Mouse (Mus musculus): ENCODE results near the gene Rasgef1b. TPM values are rescaled to one million over a fixed set of nuclear protein-coding genes. Genes with fewer than 3 reads are reported as not detected.

Gene Rasgef1b
- polyA plus RNA-seq, 1 experiment from 2014 or later, result 31.1 TPM

- no peak overlapping the region for H3K9ac ChIP-seq (ENCODE audit: low read length)
- H3K9me3 ChIP-seq (replicated peaks; ENCODE audit: control insufficient read depth, low read length), result no peaks in the 10 kb centered on the region
- no peak overlapping the region for H3K4me2 ChIP-seq (ENCODE audit: low read depth, low read length)
- WGBS, result 42% methylated on average over 4 of the region's 4 CpGs
- H3K4me1 ChIP-seq (ENCODE audit: control insufficient read depth, insufficient read depth, low read length), result peaks cover 31% of the 10 kb centered on the region
- H3K27ac ChIP-seq (ENCODE audit: low read length), result peak overlapping the region; percentile 6; the same call in 1 of the 2 replicates
- no peak overlapping the region for H3K4me3 ChIP-seq (ENCODE audit: low read length)
- H3K36me3 ChIP-seq (ENCODE audit: control insufficient read depth, insufficient read depth), result no peaks in the 10 kb centered on the region
- no peaks in the 10 kb centered on the region for H3K27me3 ChIP-seq (ENCODE audit: control insufficient read depth, insufficient read depth, low read length)
- no peak for ATAC-seq (replicated peaks; ENCODE audit: extremely low read depth, insufficient read depth, low FRiP score)
Measured at GRCm38 (mm10) chr5:99521411-99521810, 207.5 kb downstream of the Rasgef1b start.

GRCm38 (mm10) chr5:99519556-99519955, 209.3 kb downstream of the Rasgef1b start:
- Histone ChIP-seq H3K9me3 (replicated peaks; ENCODE audit: control insufficient read depth, low read length) (no peaks in the 10 kb centered on the region), H3K27me3 (ENCODE audit: control insufficient read depth, insufficient read depth, low read length) (no peaks in the 10 kb centered on the region), H3K4me3 (ENCODE audit: low read length) (no peak overlapping the region), H3K36me3 (ENCODE audit: control insufficient read depth, insufficient read depth) (no peaks in the 10 kb centered on the region), H3K27ac (ENCODE audit: low read length) (no peak overlapping the region), H3K4me1 (ENCODE audit: control insufficient read depth, insufficient read depth, low read length) (peaks cover 31% of the 10 kb centered on the region), H3K9ac (ENCODE audit: low read length) (no peak overlapping the region), H3K4me2 (ENCODE audit: low read depth, low read length) (no peak overlapping the region)
- no peak for ATAC-seq (replicated peaks; ENCODE audit: extremely low read depth, insufficient read depth, low FRiP score)
- 79% methylated on average over 2 of the region's 2 CpGs for WGBS

- H3K36me3 ChIP-seq (ENCODE audit: control insufficient read depth, insufficient read depth), result no peaks in the 10 kb centered on the region
- no peaks in the 10 kb centered on the region for H3K9me3 ChIP-seq (replicated peaks; ENCODE audit: control insufficient read depth, low read length)
- H3K9ac ChIP-seq (ENCODE audit: low read length), result no peak overlapping the region
- no peaks in the 10 kb centered on the region for H3K27me3 ChIP-seq (ENCODE audit: control insufficient read depth, insufficient read depth, low read length)
- H3K4me1 ChIP-seq (ENCODE audit: control insufficient read depth, insufficient read depth, low read length), result peaks cover 31% of the 10 kb centered on the region
- H3K27ac ChIP-seq (ENCODE audit: low read length), result no peak overlapping the region
- no peak for ATAC-seq (replicated peaks; ENCODE audit: extremely low read depth, insufficient read depth, low FRiP score)
- no peak overlapping the region for H3K4me2 ChIP-seq (ENCODE audit: low read depth, low read length)
- 24% methylated on average over 4 of the region's 4 CpGs for WGBS
- no peak overlapping the region for H3K4me3 ChIP-seq (ENCODE audit: low read length)
Measured at GRCm38 (mm10) chr5:99519023-99519422, 209.8 kb downstream of the Rasgef1b start.

- ATAC-seq (replicated peaks; ENCODE audit: extremely low read depth, insufficient read depth, low FRiP score), result no peak
- Histone ChIP-seq H3K4me2 (ENCODE audit: low read depth, low read length) (no peak overlapping the region), H3K4me3 (ENCODE audit: low read length) (no peak overlapping the region), H3K27me3 (ENCODE audit: control insufficient read depth, insufficient read depth, low read length) (no peaks in the 10 kb centered on the region), H3K36me3 (ENCODE audit: control insufficient read depth, insufficient read depth) (no peaks in the 10 kb centered on the region), H3K9me3 (replicated peaks; ENCODE audit: control insufficient read depth, low read length) (no peaks in the 10 kb centered on the region), H3K9ac (ENCODE audit: low read length) (no peak overlapping the region), H3K4me1 (ENCODE audit: control insufficient read depth, insufficient read depth, low read length) (peaks cover 13% of the 10 kb centered on the region), H3K27ac (ENCODE audit: low read length) (no peak overlapping the region)
- WGBS, result 59% methylated on average over 5 of the region's 5 CpGs
Measured at GRCm38 (mm10) chr5:99516207-99516606, 212.7 kb downstream of the Rasgef1b start.

GRCm38 (mm10) chr5:99515764-99516163, 213.1 kb downstream of the Rasgef1b start:
- ATAC-seq (replicated peaks; ENCODE audit: extremely low read depth, insufficient read depth, low FRiP score), result no peak
- no peaks in the 10 kb centered on the region for H3K36me3 ChIP-seq (ENCODE audit: control insufficient read depth, insufficient read depth)
- no peak overlapping the region for H3K9ac ChIP-seq (ENCODE audit: low read length)
- 43% methylated on average over 4 of the region's 4 CpGs for WGBS
- H3K4me3 ChIP-seq (ENCODE audit: low read length), result no peak overlapping the region
- H3K9me3 ChIP-seq (replicated peaks; ENCODE audit: control insufficient read depth, low read length), result no peaks in the 10 kb centered on the region
- no peak overlapping the region for H3K4me2 ChIP-seq (ENCODE audit: low read depth, low read length)
- H3K4me1 ChIP-seq (ENCODE audit: control insufficient read depth, insufficient read depth, low read length), result peaks cover 11% of the 10 kb centered on the region
- H3K27me3 ChIP-seq (ENCODE audit: control insufficient read depth, insufficient read depth, low read length), result no peaks in the 10 kb centered on the region
- H3K27ac ChIP-seq (ENCODE audit: low read length), result no peak overlapping the region

- 90% methylated on average over 9 of the region's 9 CpGs for WGBS
- no peak for ATAC-seq (replicated peaks; ENCODE audit: extremely low read depth, insufficient read depth, low FRiP score)
- Histone ChIP-seq H3K27me3 (ENCODE audit: control insufficient read depth, insufficient read depth, low read length) (no peaks in the 10 kb centered on the region), H3K36me3 (ENCODE audit: control insufficient read depth, insufficient read depth) (no peaks in the 10 kb centered on the region), H3K4me3 (ENCODE audit: low read length) (no peak overlapping the region), H3K27ac (ENCODE audit: low read length) (no peak overlapping the region), H3K9me3 (replicated peaks; ENCODE audit: control insufficient read depth, low read length) (no peaks in the 10 kb centered on the region), H3K9ac (ENCODE audit: low read length) (no peak overlapping the region), H3K4me1 (ENCODE audit: control insufficient read depth, insufficient read depth, low read length) (no peaks in the 10 kb centered on the region), H3K4me2 (ENCODE audit: low read depth, low read length) (no peak overlapping the region)
Measured at GRCm38 (mm10) chr5:99513209-99513880, 215.5 kb downstream of the Rasgef1b start.

- Histone ChIP-seq H3K27me3 (ENCODE audit: control insufficient read depth, insufficient read depth, low read length) (no peaks in the 10 kb centered on the region), H3K36me3 (ENCODE audit: control insufficient read depth, insufficient read depth) (no peaks in the 10 kb centered on the region), H3K4me3 (ENCODE audit: low read length) (no peak overlapping the region), H3K9ac (ENCODE audit: low read length) (no peak overlapping the region), H3K4me1 (ENCODE audit: control insufficient read depth, insufficient read depth, low read length) (no peaks in the 10 kb centered on the region), H3K27ac (ENCODE audit: low read length) (no peak overlapping the region), H3K9me3 (replicated peaks; ENCODE audit: control insufficient read depth, low read length) (no peaks in the 10 kb centered on the region), H3K4me2 (ENCODE audit: low read depth, low read length) (no peak overlapping the region)
- no peak for ATAC-seq (replicated peaks; ENCODE audit: extremely low read depth, insufficient read depth, low FRiP score)
- WGBS, result 65% methylated on average over 11 of the region's 11 CpGs
Measured at GRCm38 (mm10) chr5:99511081-99511480, 217.8 kb downstream of the Rasgef1b start.

- H3K9ac ChIP-seq (ENCODE audit: low read length), result no peak overlapping the region
- H3K4me1 ChIP-seq (ENCODE audit: control insufficient read depth, insufficient read depth, low read length), result no peaks in the 10 kb centered on the region
- no peak overlapping the region for H3K27ac ChIP-seq (ENCODE audit: low read length)
- H3K4me2 ChIP-seq (ENCODE audit: low read depth, low read length), result no peak overlapping the region
- no peaks in the 10 kb centered on the region for H3K9me3 ChIP-seq (replicated peaks; ENCODE audit: control insufficient read depth, low read length)
- H3K27me3 ChIP-seq (ENCODE audit: control insufficient read depth, insufficient read depth, low read length), result no peaks in the 10 kb centered on the region
- H3K4me3 ChIP-seq (ENCODE audit: low read length), result no peak overlapping the region
- no peak for ATAC-seq (replicated peaks; ENCODE audit: extremely low read depth, insufficient read depth, low FRiP score)
- H3K36me3 ChIP-seq (ENCODE audit: control insufficient read depth, insufficient read depth), result no peaks in the 10 kb centered on the region
- WGBS, result 71% methylated on average over 7 of the region's 7 CpGs
Measured at GRCm38 (mm10) chr5:99506109-99506508, 222.8 kb downstream of the Rasgef1b start.

- H3K9ac ChIP-seq (ENCODE audit: low read length), result no peak overlapping the region
- H3K36me3 ChIP-seq (ENCODE audit: control insufficient read depth, insufficient read depth), result no peaks in the 10 kb centered on the region
- H3K27me3 ChIP-seq (ENCODE audit: control insufficient read depth, insufficient read depth, low read length), result no peaks in the 10 kb centered on the region
- no peaks in the 10 kb centered on the region for H3K9me3 ChIP-seq (replicated peaks; ENCODE audit: control insufficient read depth, low read length)
- H3K4me1 ChIP-seq (ENCODE audit: control insufficient read depth, insufficient read depth, low read length), result no peaks in the 10 kb centered on the region
- ATAC-seq (replicated peaks; ENCODE audit: extremely low read depth, insufficient read depth, low FRiP score), result no peak
- WGBS, result 74% methylated on average over 9 of the region's 9 CpGs
- H3K27ac ChIP-seq (ENCODE audit: low read length), result no peak overlapping the region
- H3K4me3 ChIP-seq (ENCODE audit: low read length), result no peak overlapping the region
- no peak overlapping the region for H3K4me2 ChIP-seq (ENCODE audit: low read depth, low read length)
Measured at GRCm38 (mm10) chr5:99504349-99504830, 224.5 kb downstream of the Rasgef1b start.

Data from heart, embryonic 16.5 days (tissue).